Mouse (Mus musculus): ENCODE results near the gene Elmod1.

DNA sequence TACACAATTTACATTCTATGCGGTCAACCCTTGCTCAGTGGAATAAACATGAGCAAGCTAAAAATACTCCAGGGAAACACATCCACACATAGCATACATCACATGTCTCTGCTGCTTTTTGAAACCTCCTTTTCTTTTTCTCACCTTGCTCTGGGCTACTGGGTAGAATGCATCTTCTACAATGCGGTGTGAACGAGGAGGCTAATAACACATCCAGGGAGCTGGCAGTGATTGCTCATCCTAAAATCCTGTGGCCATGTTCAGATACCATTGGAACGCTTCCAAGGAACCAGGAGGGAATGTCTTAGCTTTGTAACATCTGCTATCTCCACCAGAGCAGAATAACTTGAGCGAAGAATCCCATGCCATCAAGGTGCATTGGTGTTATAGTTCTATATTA is 64.8 kb downstream of the Elmod1 start:
- TF ChIP-seq CTCF (IDR thresholded peaks at IDR 0.05; ENCODE audit: low read depth) (no peak), EP300 (IDR thresholded peaks at IDR 0.05; ENCODE audit: low read depth) (no peak)
